Mouse (Mus musculus) kidney, postnatal 10 days (tissue): ENCODE results near the gene Gabarapl2.
"Not testable (repeated sequence)": the region's sequence is repeated elsewhere in the genome, so short reads cannot be mapped to it uniquely, and the experiment has no call there.

Experiments
- DNase-seq: peaks from one replicate; pipeline ENCODE4 v3.0.0; 2021; ENCODE audit warnings: mixed read lengths

Gene Gabarapl2

GRCm38 (mm10) chr8:111937184-111937583 lies 3.3 kb upstream of the Gabarapl2 start:
- no peak for DNase-seq

DNA sequence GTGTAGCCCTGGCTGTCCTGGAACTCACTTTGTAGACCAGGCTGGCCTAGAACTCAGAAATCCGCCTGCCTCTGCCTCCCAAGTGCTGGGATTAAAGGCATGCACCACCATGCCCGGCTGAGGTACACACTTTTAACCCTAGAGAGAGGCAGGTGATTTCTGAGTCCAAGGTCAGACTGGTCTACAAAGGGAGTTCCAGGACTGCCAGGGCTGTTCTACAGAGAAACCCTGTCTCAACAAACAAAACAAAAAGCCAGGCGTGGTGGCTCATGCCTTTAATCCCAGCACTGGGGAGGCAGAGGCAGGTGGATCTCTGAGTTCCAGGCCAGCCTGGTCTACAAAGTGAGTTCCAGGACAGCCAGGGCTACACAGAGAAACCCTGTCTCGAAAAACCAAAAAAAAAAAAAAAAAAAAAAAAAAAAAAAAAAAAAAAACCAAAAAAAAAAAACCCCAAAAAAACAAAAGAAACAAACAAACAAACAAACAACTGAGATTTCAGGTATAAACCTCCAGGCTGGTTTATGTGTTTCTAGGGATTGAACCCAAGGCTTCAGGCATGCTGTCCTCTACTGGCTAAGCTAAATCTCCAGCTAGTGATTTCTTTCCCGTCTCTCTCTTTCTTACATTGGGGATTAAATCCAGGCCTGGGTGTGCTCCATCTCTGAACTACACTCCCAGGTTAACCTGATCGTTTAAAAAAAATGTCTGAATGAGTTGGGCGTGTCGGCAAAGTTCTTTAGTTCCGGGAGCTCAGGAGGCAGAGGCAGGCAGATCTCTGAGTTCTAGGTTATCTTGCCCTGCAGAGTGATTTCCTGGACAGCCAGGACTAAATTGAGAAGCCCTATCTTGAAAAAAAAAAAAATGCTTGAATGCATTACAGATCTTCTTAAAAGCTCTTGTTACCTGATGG lies 2.2 kb upstream of the Gabarapl2 start:
- not testable (repeated sequence) for DNase-seq

GRCm38 (mm10) chr8:111939516-111940142 lies 874 bp upstream of the Gabarapl2 start:
- peak; percentile 61 for DNase-seq

- DNase-seq: peak; percentile 81
These were observed 575 bp downstream of the Gabarapl2 start for GRCm38 (mm10) chr8:111941101-111941454.

DNA sequence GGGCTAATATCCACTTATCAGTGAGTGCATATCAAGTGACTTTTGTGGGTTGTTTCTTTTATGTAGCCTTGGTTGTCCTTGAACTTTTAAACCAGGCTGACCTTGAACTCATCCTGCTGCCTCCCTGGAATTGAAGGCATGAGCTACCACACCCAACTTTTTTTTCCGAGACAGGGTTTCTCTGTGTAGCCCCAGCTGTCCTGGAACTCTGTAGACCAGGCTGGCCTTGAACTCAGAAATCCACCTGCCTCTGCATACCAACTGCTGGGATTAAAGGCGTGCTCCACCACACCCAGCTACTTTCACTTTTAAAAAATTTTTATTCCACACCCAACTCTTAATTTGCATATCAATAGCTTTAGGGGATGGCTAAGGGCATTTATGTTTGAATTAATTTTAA lies 3.0 kb downstream of the Gabarapl2 start:
- no peak for DNase-seq

- no peak for DNase-seq
These were observed 6.6 kb downstream of the Gabarapl2 start for GRCm38 (mm10) chr8:111947144-111947543.

DNA sequence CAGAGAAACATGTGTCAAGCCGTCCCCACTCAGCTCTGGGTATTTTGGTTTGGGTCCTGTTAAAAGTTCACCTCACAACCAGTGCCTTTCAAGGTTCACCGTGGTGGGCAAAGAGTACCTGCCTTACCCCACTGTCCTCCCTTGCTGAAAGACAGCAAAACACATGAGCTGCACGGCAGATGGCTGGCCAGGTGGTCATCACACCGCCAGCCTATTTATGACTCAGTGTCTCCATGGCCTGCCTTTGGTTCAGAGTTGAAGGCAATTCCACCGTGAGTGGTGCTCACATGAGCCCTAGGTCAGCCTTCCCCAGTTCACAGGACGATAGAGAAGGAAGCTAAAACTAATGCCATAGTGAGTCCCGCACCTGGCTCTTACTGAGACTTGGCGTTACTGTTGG lies 7.5 kb downstream of the Gabarapl2 start:
- no peak for DNase-seq

- DNase-seq: no peak
These were observed 10.3 kb downstream of the Gabarapl2 start for GRCm38 (mm10) chr8:111950846-111951245.

- no peak for DNase-seq
These were observed 10.8 kb downstream of the Gabarapl2 start for GRCm38 (mm10) chr8:111951317-111951716.

DNA sequence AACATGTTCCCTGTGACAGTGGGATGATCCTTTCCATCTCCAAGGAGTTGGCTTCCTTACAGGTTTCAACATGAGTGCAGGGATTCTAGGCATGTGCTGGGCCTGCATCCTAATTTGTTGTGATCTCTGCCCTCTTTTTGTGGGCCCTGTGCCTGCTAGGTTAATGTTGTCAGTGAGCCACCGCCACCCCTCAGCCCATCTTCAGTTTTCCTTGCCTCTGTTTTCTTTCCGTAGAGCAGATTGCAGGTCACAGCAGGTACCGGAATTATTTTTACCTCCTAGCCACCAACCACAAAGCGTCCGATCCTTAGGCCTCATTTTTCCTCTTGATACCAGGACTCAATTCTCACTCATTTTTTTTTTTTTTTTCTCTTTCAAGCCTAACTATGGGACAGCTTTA lies 11.4 kb downstream of the Gabarapl2 start:
- no peak for DNase-seq

DNA sequence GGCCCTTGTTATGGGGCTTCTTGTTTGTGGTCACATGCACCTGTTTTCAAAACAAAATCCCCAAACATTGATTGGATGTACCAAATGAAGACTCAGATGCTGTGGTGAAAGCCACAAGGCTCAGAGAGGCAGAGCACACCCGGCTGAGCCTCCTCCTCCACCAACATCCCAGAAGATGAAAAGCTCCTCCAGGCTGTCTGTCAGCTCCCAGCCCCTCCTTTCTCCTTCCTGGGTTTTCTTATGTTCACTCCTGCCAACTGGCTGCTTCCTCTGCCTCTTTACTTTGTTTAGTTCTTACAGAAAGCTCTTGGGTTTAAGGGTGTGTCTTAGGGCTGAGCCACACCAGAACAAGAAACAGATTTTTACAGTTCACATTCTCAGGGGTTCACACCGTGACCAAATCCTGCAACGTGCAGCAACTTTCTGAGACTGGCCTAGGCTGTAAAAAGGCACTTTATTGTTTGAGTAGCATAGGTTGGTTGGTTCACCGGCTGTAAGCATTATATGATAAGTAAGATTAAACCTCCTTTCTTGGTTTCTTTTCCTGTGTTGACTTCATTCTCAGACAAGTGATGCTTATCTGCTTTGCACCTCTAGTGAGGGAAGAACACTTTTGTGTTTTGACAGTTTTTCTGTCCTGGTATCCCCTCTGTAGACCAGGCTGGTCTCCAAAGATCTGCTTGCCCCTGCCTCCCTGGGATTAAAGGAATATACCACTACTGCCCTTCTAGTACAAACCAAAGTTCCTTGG lies 14.5 kb downstream of the Gabarapl2 start:
- DNase-seq: no peak

- DNase-seq: no peak
These were observed 15.4 kb downstream of the Gabarapl2 start for GRCm38 (mm10) chr8:111955879-111956278.

DNA sequence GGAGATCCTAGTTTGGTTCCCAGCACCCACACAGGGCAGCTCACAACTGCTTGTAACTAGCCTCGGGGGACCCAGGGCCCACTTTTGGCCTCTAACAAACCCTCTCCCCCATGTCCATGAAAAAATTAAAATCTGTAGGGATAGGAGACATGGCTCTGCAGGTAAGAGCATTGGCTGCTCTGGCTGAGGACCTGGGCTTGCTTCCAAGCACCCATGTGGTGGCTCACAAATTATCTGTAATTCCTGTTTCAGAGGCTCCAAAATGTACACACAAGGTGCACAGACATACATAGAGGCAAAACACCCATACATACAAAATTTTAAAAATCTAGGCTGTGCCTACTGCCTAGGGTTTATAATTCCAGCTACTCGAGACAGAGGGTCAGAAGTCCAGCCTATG lies 16.7 kb downstream of the Gabarapl2 start:
- DNase-seq: no peak

DNA sequence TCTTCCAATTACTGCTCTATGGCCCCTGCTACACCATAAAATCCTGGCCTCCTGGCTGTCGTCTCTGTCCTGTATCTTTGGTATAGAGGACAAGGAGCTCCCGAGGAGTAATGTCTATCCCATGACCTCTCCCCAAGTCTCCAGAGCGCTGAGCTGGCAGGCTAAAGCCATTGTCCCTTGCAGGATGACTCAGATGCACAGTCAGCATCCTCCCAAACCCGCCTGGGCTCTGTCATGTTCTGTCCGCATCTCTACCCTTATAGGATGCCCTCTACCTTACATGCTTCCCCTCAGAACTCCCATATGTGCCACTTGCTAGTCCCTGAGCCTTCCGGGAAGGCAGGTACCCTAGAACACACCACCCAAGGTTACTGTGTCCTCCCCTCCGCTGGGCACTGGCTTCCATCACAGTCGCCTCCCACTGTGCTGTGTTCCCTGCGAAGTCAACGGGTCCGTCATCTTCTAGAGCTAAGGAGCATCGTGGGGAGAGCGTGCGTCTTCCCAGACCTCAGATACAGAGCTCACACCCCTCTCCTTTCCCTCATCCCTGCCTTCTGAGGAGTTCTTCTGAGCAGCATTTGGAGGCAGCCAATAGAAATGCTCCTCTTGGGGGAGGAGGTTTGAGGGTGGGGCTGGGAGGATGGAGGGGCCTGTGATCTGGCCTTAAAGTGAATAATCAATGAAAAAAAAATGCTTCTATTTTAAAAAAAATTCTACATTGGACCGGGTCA lies 20.3 kb downstream of the Gabarapl2 start:
- DNase-seq: no peak

- no peak for DNase-seq
These were observed 20.8 kb downstream of the Gabarapl2 start for GRCm38 (mm10) chr8:111961330-111961729.

- DNase-seq: no peak
These were observed 22.1 kb downstream of the Gabarapl2 start for GRCm38 (mm10) chr8:111962589-111962988.

GRCm38 (mm10) chr8:111963091-111963490 lies 22.6 kb downstream of the Gabarapl2 start:
- no peak for DNase-seq

DNA sequence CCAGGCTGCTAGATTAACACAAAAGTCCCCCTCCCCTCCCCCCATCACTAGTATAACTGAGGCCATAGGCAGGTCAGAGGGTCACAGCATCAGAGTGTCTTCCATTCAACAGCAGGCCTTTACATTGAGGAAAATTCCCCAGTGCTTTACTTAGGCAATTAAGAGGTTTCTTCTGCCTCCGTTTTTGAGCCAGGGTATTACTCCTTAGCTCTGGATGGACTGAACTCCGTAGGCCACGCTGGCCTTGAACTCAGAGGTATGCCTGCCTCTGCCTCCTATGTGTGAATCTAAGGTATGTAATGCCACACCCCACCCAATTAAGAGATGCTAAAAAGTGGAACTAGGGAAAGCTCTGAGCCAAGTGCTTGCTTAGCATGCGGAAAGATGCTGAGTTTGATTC lies 23.0 kb downstream of the Gabarapl2 start:
- DNase-seq: no peak

DNA sequence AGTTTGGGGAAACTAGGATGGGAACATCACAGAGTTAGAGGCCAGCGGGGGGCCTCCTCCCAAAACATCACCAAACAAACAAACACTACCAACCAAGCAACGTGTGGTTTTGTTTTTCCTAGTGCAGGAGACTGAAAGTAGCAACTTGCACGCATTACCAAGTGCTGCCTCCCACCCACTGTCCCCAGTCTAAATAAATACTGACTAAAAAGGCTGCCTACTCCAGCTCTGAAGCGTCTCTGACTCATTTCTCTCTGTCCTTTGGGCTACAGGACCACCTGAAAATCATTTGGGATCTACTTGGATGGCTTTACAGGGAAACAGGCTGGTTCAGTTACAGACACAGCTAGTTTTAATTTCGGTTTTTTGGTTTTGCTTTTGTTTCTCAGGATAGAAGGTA lies 23.8 kb downstream of the Gabarapl2 start:
- no peak for DNase-seq

- DNase-seq: no peak
These were observed 24.5 kb downstream of the Gabarapl2 start for GRCm38 (mm10) chr8:111964849-111965561.

DNA sequence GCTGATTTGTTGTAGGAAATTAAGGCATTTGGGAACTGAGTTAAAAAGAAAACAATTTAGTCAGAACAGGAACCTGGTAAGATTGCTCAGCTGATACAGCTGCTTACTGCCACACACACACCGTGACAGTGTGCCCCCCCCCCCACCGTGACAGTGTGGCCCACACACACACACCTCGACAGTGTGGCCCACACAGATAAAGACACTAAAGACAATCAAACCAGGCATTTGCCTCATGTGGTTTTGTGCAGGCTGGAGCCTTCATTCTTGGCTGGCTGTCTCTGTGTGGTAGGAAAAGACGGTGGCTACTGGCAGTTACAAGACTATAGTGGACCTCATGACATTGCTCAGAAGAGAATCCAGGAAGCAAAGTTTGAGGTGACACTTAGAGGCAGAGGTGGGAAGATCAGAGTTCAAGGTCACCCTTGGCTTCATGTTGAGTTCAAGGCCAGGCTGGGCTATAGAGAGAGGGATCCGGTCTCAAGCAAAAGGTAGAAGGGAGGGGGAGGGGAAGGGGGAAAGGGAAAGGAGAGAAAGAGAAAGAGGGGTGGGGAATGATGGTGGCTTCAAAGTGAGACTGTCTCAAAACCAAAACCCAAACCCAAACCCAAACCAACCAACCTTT lies 26.9 kb downstream of the Gabarapl2 start:
- no peak for DNase-seq

DNA sequence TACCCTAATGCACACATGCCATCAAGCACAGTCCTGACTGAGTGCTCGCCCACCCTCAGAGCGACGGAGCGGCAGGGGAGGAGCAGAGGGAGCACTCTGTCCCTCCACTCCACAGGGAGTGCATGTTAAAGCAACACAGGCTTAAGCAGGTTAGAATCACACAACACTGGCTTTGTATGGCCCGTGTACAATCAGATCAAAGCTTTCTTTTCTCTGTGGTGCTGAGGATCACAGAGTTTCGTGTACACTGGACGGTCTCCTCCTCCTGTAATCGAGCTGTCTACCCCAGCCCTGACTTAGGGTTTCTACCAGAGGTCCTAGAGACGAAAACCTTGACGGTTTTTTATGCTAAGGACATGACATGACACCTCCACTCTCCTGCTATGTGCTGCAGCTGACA lies 28.0 kb downstream of the Gabarapl2 start:
- no peak for DNase-seq
